Mouse (Mus musculus) olfactory bulb, adult 2 months (tissue): ENCODE results near the gene Capn8.

Experiments
- CTCF ChIP-seq: fragments of 200-500 bp; IDR thresholded peaks from 2 replicates; pipeline ENCODE4 v1.5.1; 2012; ENCODE audit warnings: low read depth, mild to moderate bottlenecking, low read length, moderate library complexity; ENCODE audit not compliant: insufficient read depth
- POLR2A ChIP-seq: fragments of 200-500 bp; IDR thresholded peaks from 2 replicates; pipeline ENCODE4 v1.6.1; 2012; ENCODE audit warnings: mild to moderate bottlenecking, low read depth, low read length, moderate library complexity; ENCODE audit not compliant: insufficient read depth

DNA sequence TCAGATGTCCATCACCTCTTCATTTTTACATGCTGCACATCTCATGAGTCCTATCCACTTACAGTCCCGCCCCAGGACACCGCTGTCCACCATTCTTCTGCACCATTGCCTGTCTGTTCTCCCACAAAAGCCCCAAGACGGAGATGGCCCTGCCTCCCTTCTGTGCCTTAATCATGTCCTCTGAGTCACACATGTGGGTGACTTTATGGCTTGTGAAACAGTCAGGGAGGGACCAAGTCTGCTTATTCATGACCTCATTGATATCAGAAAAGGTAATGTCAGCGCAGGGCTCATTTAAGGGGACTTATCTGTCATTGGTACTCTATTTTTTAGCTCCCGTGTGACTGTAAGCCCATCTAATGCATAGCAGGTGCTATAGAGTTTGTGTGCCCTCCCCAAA lies 74.6 kb downstream of the Capn8 start:
- TF ChIP-seq CTCF: no peak
- no peak for TF ChIP-seq POLR2A
